Mouse (Mus musculus) thymus, postnatal 0 days (tissue): Measurements from ENCODE around the gene Unc93a2. TPM values are rescaled to one million over a fixed set of nuclear protein-coding genes. Genes with fewer than 3 reads are reported as not detected.
"Not testable (repeated sequence)": the region's sequence is repeated elsewhere in the genome, so short reads cannot be mapped to it uniquely, and the experiment has no call there.

ENCODE experiments used
- DNase-seq: peaks from one replicate; pipeline ENCODE4 v3.0.0-alpha.2; 2015; ENCODE audit warnings: low spot score
- polyA plus RNA-seq: library from polyadenylated mRNA; unstranded; fragments of >200 nt; fragmentation: Nextera tagmentation; extraction: Ambion mirVana; gene quantifications from 2 replicates; pipeline ENCODE4 v1.2.1, GENCODE M21; 2015

The Unc93a2 gene
- 0.06 and 0.29 TPM in 2 replicates for polyA plus RNA-seq

GRCm38 (mm10) chr17:7385364-7385763 is at the start of gene Unc93a2:
Gene Unc93a2 (minus strand): TSS chr17:7385464.
- DNase-seq, result not testable (repeated sequence)

GRCm38 (mm10) chr17:7434121-7434520 is 48.9 kb upstream of the Unc93a2 start:
- DNase-seq, result not testable (repeated sequence)

GRCm38 (mm10) chr17:7430210-7430631 is 45.0 kb upstream of the Unc93a2 start:
- peak; percentile 6 for DNase-seq

- peak; percentile 2 for DNase-seq
Measured at GRCm38 (mm10) chr17:7420191-7420973, 35.1 kb upstream of the Unc93a2 start.

- not testable (repeated sequence) for DNase-seq
Measured at GRCm38 (mm10) chr17:7414601-7415310, 29.5 kb upstream of the Unc93a2 start.

GRCm38 (mm10) chr17:7413336-7413735 is 28.1 kb upstream of the Unc93a2 start:
- not testable (repeated sequence) for DNase-seq

GRCm38 (mm10) chr17:7399770-7400169 is 14.5 kb upstream of the Unc93a2 start:
- not testable (repeated sequence) for DNase-seq

- DNase-seq, result not testable (repeated sequence)
Measured at GRCm38 (mm10) chr17:7398198-7398847, 13.1 kb upstream of the Unc93a2 start.

- not testable (repeated sequence) for DNase-seq
Measured at GRCm38 (mm10) chr17:7397079-7397478, 11.8 kb upstream of the Unc93a2 start.

- DNase-seq, result not testable (repeated sequence)
Measured at GRCm38 (mm10) chr17:7396288-7396687, 11.0 kb upstream of the Unc93a2 start.

GRCm38 (mm10) chr17:7395671-7396070 is 10.4 kb upstream of the Unc93a2 start:
- not testable (repeated sequence) for DNase-seq

GRCm38 (mm10) chr17:7395116-7395515 is 9.9 kb upstream of the Unc93a2 start:
- DNase-seq, result not testable (repeated sequence)

GRCm38 (mm10) chr17:7389898-7390297 is 4.6 kb upstream of the Unc93a2 start:
- DNase-seq, result not testable (repeated sequence)

GRCm38 (mm10) chr17:7388958-7389356 is 3.7 kb upstream of the Unc93a2 start:
- not testable (repeated sequence) for DNase-seq

- DNase-seq, result not testable (repeated sequence)
Measured at GRCm38 (mm10) chr17:7388341-7388957, 3.2 kb upstream of the Unc93a2 start.

GRCm38 (mm10) chr17:7386016-7386415 is 752 bp upstream of the Unc93a2 start:
- DNase-seq, result not testable (repeated sequence)

- not testable (repeated sequence) for DNase-seq
Measured at GRCm38 (mm10) chr17:7383167-7384143, 1.8 kb downstream of the Unc93a2 start.

GRCm38 (mm10) chr17:7382711-7383110 is 2.6 kb downstream of the Unc93a2 start:
- DNase-seq, result not testable (repeated sequence)

- not testable (repeated sequence) for DNase-seq
Measured at GRCm38 (mm10) chr17:7377907-7378306, 7.4 kb downstream of the Unc93a2 start.
